In the genomic region with DNA sequence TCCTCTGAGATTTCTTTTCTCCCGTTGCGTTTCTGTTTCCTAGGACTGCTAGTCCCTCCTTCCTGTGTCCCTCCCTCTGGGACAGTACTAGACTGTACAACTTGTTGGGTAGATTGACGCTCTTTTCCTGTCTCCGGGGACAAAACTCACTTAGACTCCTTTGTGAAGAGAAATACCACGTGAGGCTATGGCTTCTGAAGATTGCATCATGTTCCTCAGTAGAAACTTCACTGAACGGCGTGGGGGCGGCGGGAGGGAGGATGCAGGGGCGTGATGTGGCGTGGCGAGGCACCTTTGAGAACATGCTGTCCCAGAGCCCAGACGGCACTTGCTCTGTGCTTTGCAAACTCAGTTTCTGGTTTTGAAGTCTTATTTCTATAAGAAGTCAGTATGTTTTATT, we compare ENCODE assay signal across 9 mouse cellular contexts.
DNase-seq lines count a peak whose midpoint lies in the region.
"Had no signal": no experiment of that assay in that cellular context is flagged by ENCODE, and none has a peak within 500 bp of the region (broad histone marks: within the 10 kb centered on the region; RNA-seq: fewer than 3 reads in every experiment).

No protein-coding gene starts in this region.

- DNase-seq in heart, adult 18-20 months, result peak; percentile 54 to 65
- DNase-seq in heart, postnatal 25 days (ENCODE audit: low spot score), result no peak
- DNase-seq in 3T3-L1 (ENCODE audit: low read depth, low spot score), result peak; percentile 18
- peak; percentile 29 for DNase-seq in brain, adult 2 months (ENCODE audit: low read depth, low spot score)
- DNase-seq in lung, postnatal 14 days, result peak; percentile 36
- DNase-seq in cerebellum, adult 9-10 months, result no peak
- DNase-seq in layer of hippocampus, postnatal 10 days (ENCODE audit: low spot score in 2 of 2), result no peak
- DNase-seq: adrenal gland, adult 8-10 months; cerebellum, adult 18-20 months had no signal

- intact Hi-C loops in heart, postnatal 25 days (cut with DNase I), result no loop called here

Comparison
In these comparisons a context has a peak if more than half of its experiments do, and no peak if none do; other contexts are left out.
1. DNase-seq: peak in heart, adult 18-20 months (2 of 2), 3T3-L1 (single experiment), brain, adult 2 months (single experiment) and lung, postnatal 14 days (single experiment); none in heart, postnatal 25 days (single experiment), cerebellum, adult 9-10 months (single experiment) and layer of hippocampus, postnatal 10 days (0 of 2).